Mouse (Mus musculus) lung, embryonic 14.5 days (tissue): ENCODE data around the gene Gab2. TPM values are rescaled to one million over a fixed set of nuclear protein-coding genes. Genes with fewer than 3 reads are reported as not detected.

Experiments
- ATAC-seq: fragments of 200-750 bp; cut with Nextera tagmentation; 2 replicates; pipeline ENCODE4 v1.8.0; 2017; ENCODE audit warnings: mild to moderate bottlenecking, moderate TSS enrichment, moderate library complexity; ENCODE audit not compliant: insufficient read depth
- DNase-seq: peaks from one replicate; pipeline ENCODE4 v3.0.0-alpha.2; 2015
- H3K27ac ChIP-seq: fragments of 300-500 bp; sonication (generic); 2 replicates; pipeline ENCODE4 v1.5.1; 2014; ENCODE audit warnings: low read depth, mild to moderate bottlenecking, moderate library complexity
- H3K27me3 ChIP-seq: fragments of 300-500 bp; sonication (generic); 2 replicates; pipeline ENCODE4 v1.6.1; 2014; ENCODE audit warnings: low read length, control low read depth; ENCODE audit not compliant: insufficient read depth
- H3K36me3 ChIP-seq: fragments of 300-500 bp; sonication (generic); 2 replicates; pipeline ENCODE4 v1.6.1; 2014; ENCODE audit warnings: control low read depth; ENCODE audit not compliant: insufficient read depth
- H3K4me1 ChIP-seq: fragments of 300-500 bp; sonication (generic); 2 replicates; pipeline ENCODE4 v1.6.1; 2014; ENCODE audit warnings: antibody characterized with exemption, control low read depth; ENCODE audit not compliant: insufficient read depth
- H3K4me2 ChIP-seq: fragments of 300-500 bp; sonication (generic); 2 replicates; pipeline ENCODE4 v1.6.1; 2014; ENCODE audit warnings: mild to moderate bottlenecking
- H3K4me3 ChIP-seq: fragments of 300-500 bp; sonication (generic); 2 replicates; pipeline ENCODE4 v1.5.1; 2014; ENCODE audit warnings: low read depth, low read length
- H3K9ac ChIP-seq: fragments of 300-500 bp; sonication (generic); 2 replicates; pipeline ENCODE4 v1.6.1; 2014
- H3K9me3 ChIP-seq: fragments of 300-500 bp; sonication (generic); 2 replicates; pipeline ENCODE4 v1.6.1; 2016; ENCODE audit warnings: low read depth, low read length, control low read depth
- CTCF ChIP-seq: IDR thresholded peaks from 2 replicates; pipeline ENCODE4 v1.5.1; 2016; ENCODE audit warnings: antibody characterized with exemption, low read depth
- WGBS: fragments of 180-500 bp; shearing (Covaris S2); extraction: QIAGEN DNeasy Blood & Tissue Kit; methylation state at CpG from one replicate; pipeline ENCODE4 v1.1.7; 2014; 5-methylcytosine and 5-hydroxymethylcytosine counted together
- polyA plus RNA-seq: library from polyadenylated mRNA; unstranded; fragments of >200 nt; fragmentation: Nextera tagmentation; extraction: Ambion mirVana; gene quantifications from 2 replicates; pipeline ENCODE4 v1.2.1, GENCODE M21; 2014

The Gab2 gene
- polyA plus RNA-seq, 1 experiment from 2014 or later = 9.3 TPM

- ATAC-seq (0 out of 2 replicates have a peak, but pooled peaks have one; percentile 12), DNase-seq (peak; percentile 27)
- WGBS = 49% methylated on average over 5 of the region's 5 CpGs
- Histone ChIP-seq H3K4me3 (no peak overlapping the region), H3K9me3 (no peaks in the 10 kb centered on the region), H3K27ac (peak overlapping the region; percentile 2; the same call in 1 of the 2 replicates), H3K36me3 (no peaks in the 10 kb centered on the region), H3K4me2 (no peak overlapping the region), H3K27me3 (no peaks in the 10 kb centered on the region), H3K4me1 (0 out of 2 replicates have a peak, but pooled peaks cover 5% of the 10 kb centered on the region), H3K9ac (no peak overlapping the region)
- no peak for TF ChIP-seq CTCF
These were observed 166.8 kb downstream of the Gab2 start for GRCm38 (mm10) chr7:97248136-97248535.

GRCm38 (mm10) chr7:97251638-97252037 is 170.3 kb downstream of the Gab2 start:
- Histone ChIP-seq H3K9me3 (no peaks in the 10 kb centered on the region), H3K4me1 (0 out of 2 replicates have a peak, but pooled peaks cover under 1% of the 10 kb centered on the region), H3K9ac (no peak overlapping the region), H3K27me3 (no peaks in the 10 kb centered on the region), H3K4me3 (no peak overlapping the region), H3K36me3 (no peaks in the 10 kb centered on the region), H3K27ac (no peak overlapping the region), H3K4me2 (no peak overlapping the region)
- WGBS = 44% methylated on average over 2 of the region's 2 CpGs
- ATAC-seq = no peak
- DNase-seq = no peak
- TF ChIP-seq CTCF = no peak

- ATAC-seq = no peak
- Histone ChIP-seq H3K9ac (no peak overlapping the region), H3K36me3 (no peaks in the 10 kb centered on the region), H3K27me3 (no peaks in the 10 kb centered on the region), H3K4me3 (no peak overlapping the region), H3K4me2 (no peak overlapping the region), H3K9me3 (no peaks in the 10 kb centered on the region), H3K27ac (no peak overlapping the region), H3K4me1 (no peaks in the 10 kb centered on the region)
- no peak for TF ChIP-seq CTCF
- no peak for DNase-seq
- 54% methylated on average over 1 of the region's 1 CpGs for WGBS
These were observed 181.2 kb downstream of the Gab2 start for GRCm38 (mm10) chr7:97262541-97262940.

DNA sequence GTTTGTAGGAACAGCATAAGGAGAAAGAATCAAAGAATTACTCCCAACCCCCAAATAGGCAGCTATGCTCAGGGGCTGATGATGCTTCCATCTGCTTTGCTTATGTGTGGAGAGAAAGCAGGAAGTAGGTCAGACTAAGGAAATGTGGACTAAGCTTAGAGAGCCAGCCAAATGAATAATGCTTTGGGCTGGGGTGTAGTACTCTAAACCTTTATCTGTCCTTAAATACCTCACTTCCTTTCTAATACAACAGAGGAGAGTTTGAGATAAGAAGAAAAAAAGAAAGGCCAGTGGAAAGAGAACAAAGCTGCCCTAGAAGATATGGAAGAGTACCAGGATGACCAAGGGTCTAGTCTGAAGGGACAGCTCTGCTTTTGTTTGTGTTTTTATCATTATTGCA is 189.0 kb downstream of the Gab2 start:
- Histone ChIP-seq H3K27me3 (no peaks in the 10 kb centered on the region), H3K36me3 (peaks cover 3% of the 10 kb centered on the region; the same call in 1 of the 2 replicates)
- no peak for ATAC-seq

DNA sequence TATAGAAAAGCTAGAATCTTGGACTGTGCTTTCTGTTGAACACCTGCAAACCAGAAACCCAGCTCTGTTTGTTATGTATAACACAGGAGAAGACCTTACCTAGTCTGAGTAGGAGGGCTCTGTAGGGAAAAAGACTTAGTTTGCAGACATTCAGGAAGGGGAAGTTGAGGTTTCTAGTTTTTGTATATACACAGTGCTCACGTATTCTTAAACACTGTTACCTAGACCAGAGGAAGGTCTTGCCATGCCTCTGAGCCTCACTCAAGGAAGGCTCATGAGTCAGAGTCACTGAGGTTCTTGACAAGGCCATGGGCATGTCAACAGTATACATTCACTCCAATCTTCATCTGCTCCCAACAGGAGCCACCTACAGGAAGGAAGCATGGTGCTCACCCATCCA is 189.7 kb downstream of the Gab2 start:
- no peak overlapping the region for H3K27ac ChIP-seq
- peaks cover 3% of the 10 kb centered on the region; the same call in 1 of the 2 replicates for H3K36me3 ChIP-seq
- 78% methylated on average over 1 of the region's 1 CpGs for WGBS
- H3K4me3 ChIP-seq = no peak overlapping the region
- H3K4me1 ChIP-seq = no peaks in the 10 kb centered on the region
- H3K9me3 ChIP-seq = no peaks in the 10 kb centered on the region
- no peak overlapping the region for H3K9ac ChIP-seq
- DNase-seq (no peak), ATAC-seq (no peak)
- no peak for TF ChIP-seq CTCF
- no peak overlapping the region for H3K4me2 ChIP-seq
- no peaks in the 10 kb centered on the region for H3K27me3 ChIP-seq

More for the DNA sequence above, 189.0 kb downstream of the Gab2 start:
- no peak overlapping the region for H3K27ac ChIP-seq
- no peaks in the 10 kb centered on the region for H3K9me3 ChIP-seq
- no peak overlapping the region for H3K4me3 ChIP-seq
- H3K4me2 ChIP-seq = no peak overlapping the region
- peak; percentile 17 for DNase-seq
- H3K9ac ChIP-seq = no peak overlapping the region
- no peaks in the 10 kb centered on the region for H3K4me1 ChIP-seq
- no peak for TF ChIP-seq CTCF

DNA sequence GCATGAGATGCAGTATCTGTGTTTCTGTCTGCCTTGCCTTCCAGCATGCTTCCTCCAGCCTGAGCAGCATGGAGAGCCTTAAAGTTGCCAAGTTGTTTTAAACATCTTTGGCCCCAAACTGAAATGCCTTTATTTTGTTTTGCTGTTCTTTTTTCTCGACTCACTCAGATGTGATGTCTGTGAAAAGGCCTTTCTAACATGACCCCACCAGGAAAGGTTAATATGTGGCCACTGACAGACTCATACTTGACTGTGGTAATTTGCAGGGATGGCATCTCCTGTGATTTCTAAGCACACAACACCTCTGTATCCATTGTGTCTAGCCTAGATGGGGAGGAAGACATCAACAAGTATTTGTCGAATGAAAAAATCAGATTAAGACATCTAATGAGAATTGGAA is 215.6 kb downstream of the Gab2 start:
- no peaks in the 10 kb centered on the region for H3K4me1 ChIP-seq
- H3K27me3 ChIP-seq = no peaks in the 10 kb centered on the region
- no peak overlapping the region for H3K4me2 ChIP-seq
- DNase-seq (no peak), ATAC-seq (0 out of 2 replicates have a peak, but pooled peaks have one; percentile 16)
- no peak overlapping the region for H3K27ac ChIP-seq
- TF ChIP-seq CTCF = no peak
- H3K4me3 ChIP-seq = no peak overlapping the region
- H3K9ac ChIP-seq = no peak overlapping the region
- no peaks in the 10 kb centered on the region for H3K9me3 ChIP-seq
- H3K36me3 ChIP-seq = peaks cover 29% of the 10 kb centered on the region; the same call in 1 of the 2 replicates
- 40% methylated on average over 2 of the region's 2 CpGs for WGBS

DNA sequence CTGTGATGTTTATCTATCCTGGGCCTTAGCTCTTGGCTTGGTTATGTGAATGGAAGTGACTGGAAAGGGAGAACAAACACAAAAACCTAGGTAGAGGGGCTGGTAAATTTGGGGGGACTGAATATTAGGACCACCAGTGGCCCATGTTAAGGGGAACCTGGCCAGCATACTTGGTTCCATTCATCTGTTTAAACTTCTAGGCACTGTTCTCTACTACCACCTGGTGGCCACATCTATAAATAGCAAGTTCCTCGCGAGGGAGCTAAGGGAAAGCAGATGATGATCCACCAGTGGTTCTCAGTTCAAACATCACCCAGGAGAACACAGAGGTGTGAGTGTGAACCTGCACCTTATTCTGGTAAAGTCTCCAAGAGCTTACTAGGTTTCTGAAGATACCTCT is 216.1 kb downstream of the Gab2 start:
- no peak overlapping the region for H3K9ac ChIP-seq
- no peaks in the 10 kb centered on the region for H3K9me3 ChIP-seq
- peak; percentile 90 for TF ChIP-seq CTCF
- ATAC-seq (0 out of 2 replicates have a peak, but pooled peaks have one; percentile 36), DNase-seq (peak; percentile 88)
- H3K4me2 ChIP-seq = no peak overlapping the region
- H3K27ac ChIP-seq = no peak overlapping the region
- no peaks in the 10 kb centered on the region for H3K4me1 ChIP-seq
- 5% methylated on average over 2 of the region's 2 CpGs for WGBS
- no peaks in the 10 kb centered on the region for H3K27me3 ChIP-seq
- no peak overlapping the region for H3K4me3 ChIP-seq
- peaks cover 29% of the 10 kb centered on the region; the same call in 1 of the 2 replicates for H3K36me3 ChIP-seq

DNA sequence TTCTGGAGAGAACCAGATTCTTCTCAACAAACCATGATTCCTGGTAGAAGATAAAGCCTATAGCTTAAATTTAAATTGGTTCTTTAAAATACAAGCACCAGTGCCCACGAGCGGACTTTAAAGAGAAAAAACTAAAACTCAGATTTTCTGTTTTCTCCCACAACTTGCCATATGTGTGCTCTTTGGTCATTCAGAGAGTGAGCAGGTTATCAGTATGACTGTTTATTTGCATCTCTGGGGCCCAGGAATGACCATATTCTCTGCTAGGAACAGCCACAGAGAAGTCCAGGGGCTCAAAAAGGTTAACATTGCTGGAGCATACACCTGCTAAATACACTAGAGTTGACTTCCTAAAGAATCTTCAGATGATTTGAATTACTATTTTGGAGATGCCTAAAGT is 216.9 kb downstream of the Gab2 start:
- DNase-seq (no peak), ATAC-seq (no peak)
- WGBS = 93% methylated on average over 2 of the region's 2 CpGs
- no peaks in the 10 kb centered on the region for H3K4me1 ChIP-seq
- no peak overlapping the region for H3K4me3 ChIP-seq
- TF ChIP-seq CTCF = no peak
- H3K9me3 ChIP-seq = no peaks in the 10 kb centered on the region
- H3K27ac ChIP-seq = no peak overlapping the region
- H3K4me2 ChIP-seq = no peak overlapping the region
- H3K27me3 ChIP-seq = no peaks in the 10 kb centered on the region
- peaks cover 37% of the 10 kb centered on the region for H3K36me3 ChIP-seq
- H3K9ac ChIP-seq = no peak overlapping the region
